Mouse (Mus musculus): ENCODE measurements around the gene Alox5. TPM values are rescaled to one million over a fixed set of nuclear protein-coding genes. Genes with fewer than 3 reads are reported as not detected.
"Not testable (repeated sequence)": the region's sequence is repeated elsewhere in the genome, so short reads cannot be mapped to it uniquely, and the experiment has no call there.

Gene Alox5
- total RNA-seq (2021): 1 to 10 TPM; 1.2 to 3.0 TPM
- long read RNA-seq: 0 reads

DNA sequence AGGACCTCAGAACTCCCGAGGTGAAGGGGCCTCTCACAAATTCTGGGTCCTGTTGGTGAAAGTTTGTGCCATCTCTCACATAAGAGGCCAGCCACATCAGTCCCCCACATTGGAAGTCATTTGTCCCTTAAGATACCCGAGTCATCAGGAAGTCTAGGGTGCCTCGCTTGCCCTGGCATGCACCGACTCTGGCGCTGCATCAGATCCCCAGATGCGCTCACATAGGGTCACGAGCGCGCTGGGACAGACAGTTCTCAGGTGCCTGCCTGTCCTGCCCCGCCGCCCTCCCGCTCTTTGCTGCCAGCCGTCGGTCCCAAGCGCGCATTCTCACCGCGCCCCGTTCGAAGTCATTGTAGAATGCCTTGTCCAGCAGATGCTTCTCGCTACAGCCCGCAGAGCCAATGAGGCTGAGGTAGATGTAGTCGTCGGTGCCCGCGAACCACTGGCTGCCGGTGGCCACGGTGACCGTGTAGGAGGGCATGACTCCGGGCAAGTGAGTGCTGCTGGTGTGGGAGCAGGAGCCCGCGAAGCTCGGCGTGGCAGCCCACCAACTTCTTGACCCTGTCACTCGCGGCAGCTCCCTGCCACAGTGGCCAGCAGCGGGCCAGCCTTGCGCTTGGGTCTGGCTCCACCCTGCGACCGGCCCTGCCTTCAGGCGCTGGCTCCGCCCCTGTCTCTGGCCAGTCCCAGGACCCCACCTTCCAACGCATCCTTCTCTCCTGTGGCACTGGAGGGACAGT is at the start of gene Alox5:
Gene Alox5 (minus strand): TSS at position 635 of the 740 bp plus-strand sequence.
- peak in 1 of 2 experiments; percentile 12 for DNase-seq (ENCODE audit: low spot score in 2 of 2)

DNA sequence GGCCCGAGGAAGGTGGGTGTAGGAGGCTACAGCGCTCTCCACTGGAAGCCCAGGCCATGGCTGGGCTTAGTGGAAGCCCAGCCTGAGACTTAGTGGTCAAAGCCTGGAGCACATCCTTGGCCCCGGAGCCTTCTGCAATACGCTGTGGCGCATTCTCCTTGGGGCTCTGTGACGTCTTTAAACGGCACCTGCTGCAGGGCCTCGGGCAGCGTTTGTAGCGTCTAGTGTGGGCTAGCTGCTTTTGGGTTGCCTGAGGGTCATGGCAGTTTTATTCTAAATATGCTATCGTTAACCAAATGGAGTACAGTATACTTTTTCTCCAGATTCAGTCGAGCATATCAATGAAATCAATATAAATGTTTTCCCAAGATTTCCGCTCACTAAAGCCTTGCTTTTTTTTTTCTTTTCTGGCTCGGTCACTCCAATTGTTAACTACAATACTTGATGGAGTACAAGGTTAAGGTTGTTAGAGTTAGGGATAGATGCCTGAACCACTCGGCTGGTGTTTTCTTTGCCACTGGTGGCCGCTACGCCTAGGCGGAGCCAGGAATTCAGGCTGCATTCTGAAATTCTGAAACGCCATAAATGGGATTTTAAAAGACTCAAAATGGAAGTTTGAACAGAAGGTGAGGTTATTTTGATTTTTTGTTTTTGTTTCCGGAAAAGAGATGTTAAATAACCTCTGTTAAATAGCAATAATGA is 45.5 kb upstream of the Alox5 start, which contains the start of gene Olfr212:
Gene Olfr212 (plus strand): TSS at position 215 of the 702 bp plus-strand sequence.
- not testable (repeated sequence) for DNase-seq (ENCODE audit: low spot score in 2 of 2)

DNA sequence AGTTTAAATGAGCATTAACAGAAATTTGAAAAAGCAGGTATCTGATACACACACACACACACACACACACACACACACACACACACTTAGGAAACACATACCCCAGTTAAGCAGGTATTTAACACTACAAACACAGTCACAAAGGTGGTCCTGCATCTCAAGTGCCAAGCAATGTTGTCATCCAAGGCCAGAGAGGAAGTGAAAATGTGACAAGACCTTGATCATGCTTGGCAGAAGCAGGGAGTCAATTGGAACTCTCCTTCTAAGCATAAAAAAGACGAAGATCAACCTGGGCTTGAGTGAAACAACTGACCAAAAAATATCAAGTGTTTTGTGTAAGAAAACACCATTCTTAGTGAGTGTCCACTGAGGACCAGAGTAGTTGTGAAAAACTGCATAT is 35.0 kb upstream of the Alox5 start:
- DNase-seq (ENCODE audit: low spot score in 2 of 2): no peak

DNA sequence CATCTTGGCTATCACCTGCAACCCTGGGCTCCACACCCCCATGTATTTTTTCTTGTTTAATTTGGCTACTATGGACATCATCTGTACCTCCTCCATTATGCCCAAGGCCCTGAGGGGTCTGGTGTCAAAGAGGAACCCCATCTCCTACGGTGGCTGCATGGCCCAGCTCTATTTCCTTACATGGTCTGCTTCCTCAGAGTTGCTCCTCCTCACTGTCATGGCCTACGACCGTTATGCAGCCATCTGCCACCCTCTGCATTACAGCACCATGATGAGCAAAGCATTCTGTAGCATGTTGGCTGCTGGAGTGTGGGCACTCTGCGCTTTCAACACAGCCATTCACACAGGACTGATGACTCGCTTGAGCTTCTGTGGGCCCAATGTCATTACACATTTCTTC is 32.8 kb upstream of the Alox5 start:
- DNase-seq (ENCODE audit: low spot score in 2 of 2): no peak

DNA sequence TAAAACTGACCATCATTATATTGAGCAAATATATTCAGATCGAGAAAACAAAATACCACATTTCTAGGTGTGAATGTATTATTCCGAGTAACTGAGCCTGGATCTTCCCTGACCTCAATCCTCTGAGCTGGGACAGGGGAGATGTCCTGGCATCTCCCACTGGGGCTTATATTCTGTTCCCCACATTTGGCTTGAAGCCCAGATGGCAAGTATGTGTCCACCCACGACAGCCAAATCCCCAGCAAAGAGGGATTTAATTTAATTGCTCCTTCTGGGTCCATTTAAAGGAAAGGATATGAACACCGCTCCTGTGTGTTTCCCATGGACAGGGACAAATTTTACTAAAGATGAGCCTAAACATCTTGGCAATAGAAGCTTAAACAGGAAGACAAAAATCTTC is 27.8 kb upstream of the Alox5 start, which contains the start of gene Olfr211:
Gene Olfr211 (plus strand): TSS at position 301 of the 400 bp plus-strand sequence.
- no peak for DNase-seq (ENCODE audit: low spot score in 2 of 2)

DNA sequence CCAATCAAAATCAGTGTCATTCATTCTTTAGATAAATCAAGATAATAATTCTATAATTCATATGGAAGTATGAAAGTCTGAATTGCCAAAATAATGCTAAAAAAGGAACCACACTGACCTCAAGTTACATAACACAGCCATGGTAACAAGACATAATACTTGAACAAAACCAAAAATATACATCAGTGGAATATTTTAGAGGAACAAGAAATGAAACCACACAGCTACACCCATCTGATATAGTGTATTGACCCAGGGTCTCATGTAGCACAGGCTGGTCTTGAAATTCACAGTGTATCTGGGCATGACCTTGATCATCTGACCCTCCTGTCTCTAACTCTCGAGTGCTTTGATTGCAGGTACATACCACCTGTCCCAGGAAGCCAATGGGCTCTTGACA is 25.9 kb upstream of the Alox5 start:
- no peak for DNase-seq (ENCODE audit: low spot score in 2 of 2)

DNA sequence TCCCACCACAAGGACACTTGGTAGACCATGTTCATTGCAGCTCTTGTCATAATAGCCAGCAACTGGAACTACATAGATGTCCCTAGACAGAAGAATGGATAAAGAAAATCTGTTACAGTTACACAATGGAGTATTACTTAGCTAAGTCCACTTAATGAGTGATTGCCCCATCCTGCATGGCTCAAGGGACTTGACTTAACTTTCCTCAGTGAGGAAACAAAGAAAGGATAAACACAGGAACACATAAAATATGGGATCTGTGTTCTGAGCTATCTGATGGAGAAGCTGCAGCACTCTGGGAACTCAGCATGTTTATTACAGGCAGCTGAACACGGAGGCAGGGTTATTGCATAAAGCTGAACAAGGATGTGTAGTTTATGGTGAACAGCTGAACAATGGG is 24.1 kb upstream of the Alox5 start:
- no peak for DNase-seq (ENCODE audit: low spot score in 2 of 2)

DNA sequence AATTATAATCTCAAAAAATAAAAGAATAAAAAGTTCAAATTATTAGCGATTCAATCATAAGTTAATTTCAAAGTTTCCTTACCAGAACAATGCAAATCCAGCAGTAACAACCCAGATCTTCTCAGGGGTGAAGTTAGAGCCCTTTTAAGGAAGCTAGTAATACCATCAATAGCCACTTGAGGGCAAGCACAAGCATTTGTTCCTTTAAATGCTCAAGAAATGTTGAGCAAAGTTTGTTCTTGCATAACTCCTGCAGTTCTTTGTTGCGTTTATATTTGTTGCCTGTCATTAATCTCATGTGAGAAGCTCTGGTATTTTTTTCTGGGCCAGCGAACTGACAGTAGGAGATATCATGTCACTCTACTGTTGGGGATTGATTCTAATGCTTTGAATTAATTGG is 7.1 kb upstream of the Alox5 start:
- no peak for DNase-seq (ENCODE audit: low spot score in 2 of 2)

DNA sequence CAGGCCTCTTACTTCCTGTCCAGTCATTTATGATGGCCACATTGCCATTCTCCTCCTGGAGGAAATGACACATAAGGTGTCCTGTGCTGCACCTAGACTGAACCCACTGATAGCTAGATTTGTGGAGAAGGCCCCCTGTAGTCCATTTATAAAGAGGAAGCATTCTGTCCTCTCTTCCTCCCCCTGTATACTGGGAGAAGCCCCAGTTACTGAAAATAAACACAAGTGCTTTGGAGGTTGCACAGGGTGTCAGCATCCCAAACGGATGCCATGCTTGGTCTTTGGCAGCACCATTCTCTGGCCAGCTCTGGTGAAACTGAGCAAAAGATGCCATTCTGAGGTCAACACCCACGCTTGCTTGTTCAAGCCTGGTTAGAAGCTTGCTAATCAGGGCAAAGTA is 1.7 kb downstream of the Alox5 start:
- no peak for DNase-seq (ENCODE audit: low spot score in 2 of 2)

DNA sequence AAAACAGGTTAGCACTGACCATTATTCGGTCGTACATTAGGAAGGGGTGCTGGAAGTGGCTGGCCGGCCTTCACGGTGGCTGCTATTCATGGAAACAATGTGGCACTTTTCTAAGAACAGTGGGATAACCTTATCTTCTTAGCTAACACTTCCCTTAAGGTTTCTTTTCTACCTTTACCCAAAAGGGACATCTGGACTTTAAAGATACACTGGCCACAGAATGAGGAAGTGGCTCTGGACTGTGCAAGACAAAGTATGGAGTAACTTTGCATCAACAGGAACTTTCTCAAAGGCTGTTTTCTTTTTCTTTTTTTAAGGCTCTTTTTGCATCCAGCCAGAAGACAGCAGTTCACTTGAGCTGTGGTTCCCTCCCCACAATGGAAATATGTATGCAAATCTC is 2.2 kb downstream of the Alox5 start:
- DNase-seq (ENCODE audit: low spot score in 2 of 2): no peak

DNA sequence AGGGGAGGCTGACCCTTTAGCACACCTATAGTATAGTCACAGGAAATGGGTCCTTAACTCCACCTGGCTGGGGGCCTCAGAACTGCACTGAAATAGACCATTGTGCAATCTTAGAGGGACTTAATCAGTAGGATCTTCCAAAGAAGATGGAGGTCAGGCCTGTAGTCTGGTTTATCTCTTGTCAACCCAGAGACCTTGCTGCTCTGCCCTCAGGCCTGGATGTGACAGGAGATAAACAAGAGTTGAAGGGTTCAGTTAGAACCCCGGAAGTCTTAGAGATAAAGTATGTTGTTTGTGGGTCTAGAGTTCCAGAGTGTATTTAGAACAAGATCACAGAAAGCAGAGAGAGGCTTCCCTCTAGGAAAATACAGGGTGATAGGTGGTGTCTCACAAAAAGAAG is 4.5 kb downstream of the Alox5 start:
- no peak for DNase-seq (ENCODE audit: low spot score in 2 of 2)

DNA sequence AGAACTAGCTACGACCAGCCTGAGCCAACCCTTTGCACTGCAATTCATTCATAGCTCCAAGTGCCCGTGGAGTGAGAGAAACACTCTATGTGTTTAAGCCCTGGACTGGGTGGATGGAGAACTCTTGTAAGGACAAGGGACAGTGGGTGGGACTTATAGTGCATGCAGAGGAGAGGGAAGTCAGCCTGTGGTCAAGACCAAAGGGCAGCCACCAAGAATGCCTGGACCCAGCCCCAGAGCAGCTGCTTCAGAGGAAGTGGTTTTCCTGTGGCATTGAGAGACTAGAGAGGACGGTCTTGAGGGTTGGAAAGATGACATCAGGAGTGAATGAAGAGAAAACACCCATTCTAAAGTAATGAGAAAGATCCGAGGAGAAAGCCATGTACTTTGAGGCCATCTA is 5.2 kb downstream of the Alox5 start:
- DNase-seq (ENCODE audit: low spot score in 2 of 2): no peak

DNA sequence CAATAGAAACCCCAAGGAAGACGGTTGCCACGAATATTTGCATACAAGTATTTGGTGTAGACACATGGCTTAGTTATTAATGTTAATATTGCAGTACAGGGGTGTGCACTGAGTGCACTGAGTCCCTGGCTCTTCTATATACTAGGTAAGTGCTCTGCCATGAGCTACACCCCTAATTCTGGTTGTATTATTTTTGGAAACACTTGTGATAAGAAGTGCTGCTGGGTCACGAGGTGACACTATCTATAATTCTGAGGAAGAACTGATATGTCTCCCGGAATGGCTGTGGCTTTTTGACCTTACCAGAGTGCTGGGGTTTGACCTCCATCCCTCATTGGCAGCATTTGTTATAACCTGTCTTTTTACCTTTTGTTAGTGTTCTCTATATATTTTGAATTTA is 20.1 kb downstream of the Alox5 start:
- DNase-seq (ENCODE audit: low spot score in 2 of 2): no peak

DNA sequence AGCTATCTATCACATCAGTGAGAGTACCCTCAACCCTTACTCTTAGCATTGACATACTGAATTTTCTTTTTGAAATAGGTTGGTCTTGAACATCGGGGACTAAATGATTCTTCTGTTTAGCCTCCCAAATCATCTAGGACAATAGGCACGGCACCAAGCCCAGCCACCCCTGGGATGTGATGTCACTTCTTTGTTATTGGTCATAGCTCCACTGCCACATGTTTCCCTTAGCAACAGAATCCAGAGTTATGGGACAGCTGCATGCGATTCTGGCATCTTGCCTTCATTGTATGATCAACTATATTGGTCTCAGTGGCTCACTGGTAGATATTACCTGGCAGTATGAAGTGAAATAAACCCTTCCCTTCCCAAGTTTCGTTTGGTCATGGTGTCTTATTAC is 20.5 kb downstream of the Alox5 start:
- DNase-seq (ENCODE audit: low spot score in 2 of 2): no peak

DNA sequence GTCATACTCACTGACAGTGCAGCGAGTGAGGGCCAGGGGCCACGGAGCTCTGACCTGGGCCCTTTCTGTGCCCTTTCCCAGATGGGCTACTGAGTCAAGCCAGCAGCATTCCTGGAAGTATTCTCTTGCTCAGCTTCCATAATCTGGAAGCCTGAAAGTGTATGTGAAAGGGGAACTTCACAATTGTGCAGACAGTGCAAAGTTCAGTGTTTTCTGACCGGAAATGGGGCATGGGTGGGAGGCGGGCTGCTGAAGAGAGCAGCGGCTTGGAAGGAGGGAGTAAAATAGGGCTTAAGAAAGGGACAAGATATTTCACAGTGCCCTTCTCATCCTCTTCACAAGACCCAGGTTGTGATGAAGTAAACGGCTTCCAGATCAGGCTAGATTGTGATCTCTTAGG is 21.4 kb downstream of the Alox5 start:
- no peak for DNase-seq (ENCODE audit: low spot score in 2 of 2)

DNA sequence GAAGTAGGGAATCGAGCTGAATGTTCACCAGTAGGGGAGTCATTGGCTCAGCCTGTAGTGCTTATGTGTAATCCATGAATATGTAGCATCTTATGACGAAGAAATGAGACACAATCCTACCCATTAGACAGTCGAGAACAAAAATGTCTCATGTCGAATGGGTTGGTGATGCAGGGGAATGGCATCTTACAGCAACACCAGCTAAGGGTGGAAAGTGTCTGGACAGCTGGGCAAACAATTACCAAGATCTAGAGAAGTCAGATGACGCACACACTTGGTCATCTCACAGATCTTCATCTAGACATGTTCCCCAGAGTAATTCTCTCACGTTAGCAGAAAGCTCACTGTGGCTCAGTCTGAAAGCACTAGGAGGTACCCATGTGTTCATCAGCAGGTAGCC is 22.1 kb downstream of the Alox5 start:
- no peak for DNase-seq (ENCODE audit: low spot score in 2 of 2)

DNA sequence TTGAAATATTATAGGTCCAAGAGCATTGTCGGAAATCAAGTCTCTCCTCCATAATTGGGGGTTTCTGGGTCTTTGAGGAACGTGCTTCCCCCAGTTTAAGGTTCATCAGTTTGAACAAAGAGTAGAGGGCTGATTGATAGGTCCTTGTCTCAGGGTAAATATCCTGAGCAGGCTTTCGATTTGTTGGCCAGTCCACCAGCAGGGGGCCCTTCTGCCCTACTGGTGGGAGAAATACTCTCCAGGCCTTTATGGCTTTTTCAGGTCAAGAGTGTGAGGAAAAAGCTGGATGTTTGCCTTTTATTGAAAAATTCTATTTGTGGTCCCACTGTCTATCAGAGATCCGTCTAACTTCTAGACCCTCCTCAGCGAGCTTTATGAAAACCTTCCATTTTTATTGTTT is 32.7 kb downstream of the Alox5 start:
- no peak for DNase-seq (ENCODE audit: low spot score in 2 of 2)

DNA sequence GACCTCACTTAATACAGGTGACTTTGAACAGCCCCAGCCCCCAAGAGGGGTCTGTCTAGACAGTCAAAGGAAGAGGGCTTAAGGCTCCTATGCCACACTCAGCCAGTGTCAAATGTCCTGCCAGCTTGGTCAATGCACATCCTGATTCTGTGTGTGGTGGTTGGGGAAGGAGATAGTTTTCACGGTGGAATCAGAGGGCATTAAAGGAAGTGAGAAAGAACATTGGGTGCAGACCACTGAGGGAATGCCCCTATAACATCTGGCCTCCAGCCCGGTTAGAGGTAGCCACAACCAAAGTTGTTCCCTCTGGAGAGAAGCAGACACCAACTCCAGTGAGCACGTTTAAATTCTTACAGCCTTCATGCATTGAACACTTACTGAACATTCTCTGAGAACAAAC is 33.4 kb downstream of the Alox5 start:
- no peak for DNase-seq (ENCODE audit: low spot score in 2 of 2)

DNA sequence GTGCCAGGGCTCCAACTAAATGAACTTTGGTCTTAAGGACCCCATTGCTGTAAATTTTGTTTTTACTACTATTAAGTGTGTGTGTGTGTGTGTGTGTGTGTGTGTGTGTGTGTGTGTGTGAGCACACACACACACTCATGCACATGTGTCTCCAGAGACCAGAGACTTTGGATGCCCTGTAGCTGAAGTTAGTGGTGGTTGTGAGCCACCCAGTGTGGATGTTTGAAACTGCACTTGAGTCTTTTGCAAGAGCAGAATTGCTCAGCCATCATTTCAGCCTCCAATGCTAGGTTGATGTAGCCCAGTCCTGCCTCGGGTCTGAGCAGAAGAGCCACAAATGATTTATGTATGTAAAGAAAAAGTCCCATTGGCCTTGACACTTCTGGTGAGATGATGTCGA is 37.3 kb downstream of the Alox5 start:
- peak; percentile 62 to 71 for DNase-seq (ENCODE audit: low spot score in 2 of 2)

DNA sequence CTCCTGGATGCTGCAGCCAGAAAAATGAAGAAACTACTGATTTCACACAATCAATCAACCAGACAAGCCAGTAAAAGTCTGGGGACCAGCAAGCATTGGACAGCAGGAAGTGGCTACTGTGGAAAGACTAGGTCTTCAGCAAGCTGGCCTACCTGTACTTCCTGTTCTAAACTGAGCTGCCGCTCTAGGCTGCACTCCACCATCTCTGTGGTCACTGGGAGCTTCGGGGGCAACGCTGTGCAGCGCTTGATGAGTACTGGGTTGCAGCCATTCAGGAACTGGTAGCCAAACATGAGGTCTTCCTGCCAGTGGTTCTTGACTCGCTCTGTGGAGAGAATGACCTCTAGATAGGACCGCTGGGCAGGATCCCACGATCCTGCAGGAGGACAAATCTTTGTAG is 38.0 kb downstream of the Alox5 start:
- no peak for DNase-seq (ENCODE audit: low spot score in 2 of 2)

DNA sequence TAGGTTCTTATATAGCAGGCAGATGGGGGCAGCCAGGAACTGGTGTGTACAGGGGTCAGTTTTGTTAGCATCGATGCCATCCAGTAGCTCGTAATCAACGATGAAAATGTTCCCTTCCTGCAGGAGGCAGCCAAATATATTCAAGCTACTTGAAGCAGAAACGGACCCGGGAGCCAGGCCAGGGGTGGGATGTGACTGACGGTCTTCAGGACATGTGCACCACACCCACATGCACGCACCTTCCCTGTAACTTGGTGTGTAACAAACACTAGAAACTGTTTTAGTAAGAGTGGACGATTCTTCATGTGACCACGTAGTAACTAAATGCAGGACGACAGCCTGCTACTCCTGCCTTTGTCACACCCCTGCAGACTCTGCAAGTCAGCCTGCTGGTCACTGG is 40.7 kb downstream of the Alox5 start:
- DNase-seq (ENCODE audit: low spot score in 2 of 2): no peak

DNA sequence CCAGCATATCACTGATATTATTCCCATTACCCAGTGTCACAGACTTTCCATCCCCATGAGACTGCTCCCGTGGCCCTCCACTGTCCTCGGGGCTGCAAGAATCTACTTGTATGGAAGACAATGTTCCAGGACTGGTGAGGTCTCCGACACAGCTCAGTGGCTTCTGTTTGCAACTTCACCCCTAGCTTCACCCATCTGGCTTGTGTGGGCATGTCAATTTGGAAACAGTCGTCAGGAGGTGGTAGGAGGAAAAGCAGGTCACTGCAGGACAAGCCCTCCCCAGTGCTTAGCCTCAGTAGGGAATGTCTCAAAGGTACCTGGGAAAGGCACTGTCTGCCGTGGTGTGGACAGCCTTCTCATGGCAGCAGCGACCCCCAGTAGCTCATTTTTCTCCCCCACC is 41.3 kb downstream of the Alox5 start:
- no peak for DNase-seq (ENCODE audit: low spot score in 2 of 2)

DNA sequence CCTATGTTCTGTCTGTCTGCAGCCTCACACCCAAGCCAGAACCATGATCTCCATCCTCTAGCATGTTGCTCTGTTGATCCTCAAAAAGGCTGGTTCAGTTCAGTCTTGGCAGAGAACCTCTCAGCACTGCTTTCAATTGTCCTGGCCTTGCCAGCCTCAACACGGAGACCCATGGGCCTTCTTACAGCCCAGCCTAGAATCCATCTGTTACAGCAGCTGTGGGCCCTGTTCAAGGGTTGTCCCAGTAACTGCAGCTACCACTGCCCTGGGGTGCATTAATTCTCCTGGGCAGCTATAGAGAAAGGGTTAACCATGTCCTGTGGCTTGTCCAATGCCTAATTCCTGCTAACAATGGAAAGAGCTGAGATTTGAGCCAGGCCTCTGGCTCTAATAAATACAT is 42.5 kb downstream of the Alox5 start:
- no peak for DNase-seq (ENCODE audit: low spot score in 2 of 2)
